Mouse (Mus musculus) embryo, embryonic 10 days (tissue): ENCODE data around the gene Smpdl3b.

Experiments
- DNase-seq: peaks from one replicate; pipeline ENCODE4 v3.0.0-alpha.2; 2015; ENCODE audit warnings: low spot score

The Smpdl3b gene

GRCm38 (mm10) chr4:132734766-132735165 is 22.3 kb downstream of the Smpdl3b start:
- no peak for DNase-seq

- no peak for DNase-seq
Observed at GRCm38 (mm10) chr4:132733071-132733770, 23.8 kb downstream of the Smpdl3b start.

- DNase-seq = peak; percentile 90
Observed at GRCm38 (mm10) chr4:132732148-132732684, 24.8 kb downstream of the Smpdl3b start, which contains the start of gene Xkr8. TSS of gene Xkr8 (minus strand) at chr4:132732546.

- DNase-seq = no peak
Observed at GRCm38 (mm10) chr4:132731616-132732015, 25.4 kb downstream of the Smpdl3b start.

- no peak for DNase-seq
Observed at GRCm38 (mm10) chr4:132728233-132728632, 28.8 kb downstream of the Smpdl3b start.

- DNase-seq = no peak
Observed at GRCm38 (mm10) chr4:132718251-132718650, 38.8 kb downstream of the Smpdl3b start.

GRCm38 (mm10) chr4:132713181-132713580 is 43.9 kb downstream of the Smpdl3b start:
- no peak for DNase-seq

GRCm38 (mm10) chr4:132706885-132707284 is 50.2 kb downstream of the Smpdl3b start:
- DNase-seq = no peak

GRCm38 (mm10) chr4:132702076-132702475 is 55.0 kb downstream of the Smpdl3b start:
- DNase-seq = no peak

GRCm38 (mm10) chr4:132693366-132693765 is 63.7 kb downstream of the Smpdl3b start:
- DNase-seq = no peak

- DNase-seq = no peak
Observed at GRCm38 (mm10) chr4:132689634-132690033, 67.4 kb downstream of the Smpdl3b start.
